Mouse (Mus musculus) megakaryocyte, embryonic 14.5 days (primary cell): ENCODE results near the gene Dpp6. TPM values are rescaled to one million over a fixed set of nuclear protein-coding genes. Genes with fewer than 3 reads are reported as not detected.

Experiments
- H3K27me3 ChIP-seq: replicated peaks from 2 replicates; pipeline ENCODE3; 2012; ENCODE audit warnings: inconsistent platforms
- H3K36me3 ChIP-seq: replicated peaks from 2 replicates; pipeline ENCODE3; 2012; ENCODE audit warnings: low read length, inconsistent platforms, mixed read lengths
- H3K4me1 ChIP-seq: 2 replicates; pipeline ENCODE4 v1.6.1; 2012; ENCODE audit warnings: inconsistent platforms
- H3K4me3 ChIP-seq: replicated peaks from 2 replicates; pipeline ENCODE3; 2012; ENCODE audit warnings: moderate library complexity, mild to moderate bottlenecking, inconsistent platforms
- H3K9me3 ChIP-seq: 2 replicates; pipeline ENCODE4 v1.6.1; 2012; ENCODE audit warnings: inconsistent platforms
- FLI1 ChIP-seq: IDR thresholded peaks from 2 replicates; pipeline ENCODE4 v1.6.1; 2012; ENCODE audit warnings: low read length, inconsistent platforms, mixed read lengths
- GATA1 ChIP-seq: IDR thresholded peaks from 3 replicates; pipeline ENCODE4 v1.6.1; 2012; ENCODE audit warnings: mixed read lengths, low read length, inconsistent platforms, borderline replicate concordance
- polyA plus RNA-seq: library from polyadenylated mRNA; stranded (reverse); fragments of >175 nt; gene quantifications from 2 replicates; pipeline ENCODE4 v1.2.3, GENCODE M21; 2012; ENCODE audit warnings: low replicate concordance; ENCODE audit not compliant: insufficient read depth

Dpp6 gene
- 0.12 TPM in 1 of 2 replicates, not detected in the other for polyA plus RNA-seq

DNA sequence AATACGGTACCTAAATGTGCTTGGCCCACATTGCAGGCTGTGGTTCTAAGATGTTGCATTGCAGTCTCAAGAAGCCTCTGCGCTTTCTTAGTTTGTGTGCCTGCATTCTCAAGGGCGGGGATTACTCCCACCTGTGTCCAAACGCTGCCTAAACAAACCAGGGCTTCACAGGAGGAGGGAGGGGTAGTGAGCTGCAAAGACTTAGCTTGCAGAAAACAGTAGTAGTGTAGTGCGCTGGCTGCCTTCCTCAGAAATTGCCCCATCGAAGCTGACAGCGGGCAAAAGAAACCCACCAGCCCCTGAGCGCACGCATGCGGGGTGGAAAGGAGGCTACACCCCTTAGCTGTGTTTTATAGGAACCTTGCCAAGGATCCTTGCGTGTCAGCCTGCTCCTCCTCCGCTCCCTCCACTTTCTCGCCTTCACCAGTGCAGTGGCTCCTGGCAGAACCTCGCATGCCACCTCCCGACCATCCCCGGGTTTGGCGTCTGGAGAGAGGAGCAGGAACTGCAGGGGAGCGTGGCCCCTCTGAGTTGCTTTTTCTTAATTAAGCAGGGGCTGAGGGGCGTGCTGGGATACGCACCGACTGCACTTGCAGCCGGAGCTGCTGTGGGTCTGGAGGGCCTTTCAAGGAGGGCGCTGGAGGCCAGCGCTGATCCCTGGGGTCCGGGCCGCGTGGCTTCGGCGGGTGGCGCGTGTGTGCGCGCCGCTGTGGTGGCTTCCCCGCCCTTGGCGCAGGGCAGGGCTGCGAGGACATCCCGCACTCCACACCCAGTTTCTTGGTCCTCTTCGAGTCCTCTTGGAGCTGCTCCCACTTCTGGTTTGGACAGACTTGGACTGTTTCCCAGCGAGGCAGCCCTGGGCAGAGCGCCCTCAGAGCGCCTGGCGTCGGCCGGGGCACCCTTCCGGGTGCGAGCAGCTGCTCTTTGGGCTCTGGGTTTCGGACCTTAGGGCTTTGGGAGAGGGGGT, at the start of gene Dpp6:
Gene Dpp6, plus strand, starts transcription at position 229 of the 967 bp plus-strand sequence.
- Histone ChIP-seq H3K36me3 (no peaks in the 10 kb centered on the region), H3K4me3 (peak within 1 kb of the TSS; percentile 23), H3K4me1 (no peaks in the 10 kb centered on the region), H3K27me3 (peaks cover 6% of the 10 kb centered on the region), H3K9me3 (peaks cover 13% of the 10 kb centered on the region; the same call in 1 of the 2 replicates)
- TF ChIP-seq GATA1 = no peak
- TF ChIP-seq FLI1 = no peak

DNA sequence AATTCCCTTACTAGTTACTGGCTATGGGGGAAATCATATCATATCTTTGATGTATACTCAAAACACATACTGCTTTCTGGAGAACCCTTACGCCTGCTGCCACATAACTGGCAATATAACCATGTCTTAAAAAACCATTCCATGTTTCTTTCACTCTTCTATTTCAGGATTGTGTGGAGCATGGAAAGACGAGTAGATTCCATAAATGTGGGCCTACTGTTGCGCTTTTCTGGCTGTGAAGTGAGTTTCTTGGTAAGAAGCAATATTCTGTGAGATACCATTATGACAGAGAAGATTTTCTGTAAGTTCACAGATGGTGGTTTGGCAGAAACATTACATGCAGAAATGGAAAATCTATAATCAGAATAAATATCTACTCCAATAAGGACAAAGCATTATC, 33.0 kb upstream of the Dpp6 start:
- TF ChIP-seq GATA1 (no peak), FLI1 (no peak)
- Histone ChIP-seq H3K4me1 (no peaks in the 10 kb centered on the region), H3K4me3 (no peak overlapping the region), H3K27me3 (no peaks in the 10 kb centered on the region), H3K36me3 (no peaks in the 10 kb centered on the region), H3K9me3 (peaks cover 3% of the 10 kb centered on the region)

DNA sequence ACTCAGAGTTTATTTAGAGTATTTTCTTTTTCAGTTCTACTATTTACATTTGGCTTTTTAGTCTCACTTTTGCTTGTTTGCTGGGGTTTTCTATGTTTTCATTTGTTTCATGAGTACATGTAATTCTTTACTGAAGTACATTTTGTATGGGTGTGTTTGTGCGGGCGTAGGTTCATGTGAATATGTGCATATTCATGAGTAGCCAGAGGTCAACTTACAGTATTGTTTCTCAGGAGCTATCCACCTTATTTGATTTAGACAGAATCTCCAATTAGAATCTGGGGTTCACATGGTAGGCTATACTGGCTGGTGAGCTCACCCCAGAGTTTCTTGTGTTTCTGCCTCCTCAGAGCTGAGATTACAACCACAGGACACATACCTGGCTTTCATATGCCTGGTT, 21.5 kb upstream of the Dpp6 start:
- TF ChIP-seq GATA1 (no peak), FLI1 (no peak)
- no peaks in the 10 kb centered on the region for H3K36me3 ChIP-seq
- peaks cover 3% of the 10 kb centered on the region; the same call in 1 of the 2 replicates for H3K9me3 ChIP-seq
- no peak overlapping the region for H3K4me3 ChIP-seq
- H3K27me3 ChIP-seq = no peaks in the 10 kb centered on the region
- H3K4me1 ChIP-seq = no peaks in the 10 kb centered on the region

DNA sequence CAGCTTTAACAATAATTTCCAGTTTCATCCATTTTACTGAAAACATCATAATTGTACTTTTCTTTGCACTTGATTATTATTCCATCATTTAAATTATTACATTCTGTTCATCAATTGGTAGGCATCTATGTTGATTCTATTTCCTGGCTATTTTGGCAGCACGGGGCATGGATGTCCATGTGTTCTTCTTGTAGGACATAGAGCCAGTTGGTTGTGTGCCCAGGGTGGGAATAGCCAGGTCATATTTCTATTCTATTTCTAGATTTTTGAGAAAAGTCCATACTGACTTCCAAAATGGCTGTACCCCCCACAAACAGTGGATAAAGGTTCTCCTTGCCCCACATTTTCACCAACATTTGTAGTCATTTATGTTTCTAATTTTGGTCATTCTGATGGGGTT, 19.0 kb downstream of the Dpp6 start:
- Histone ChIP-seq H3K27me3 (no peaks in the 10 kb centered on the region), H3K4me3 (no peak overlapping the region), H3K9me3 (no peaks in the 10 kb centered on the region), H3K4me1 (no peaks in the 10 kb centered on the region), H3K36me3 (no peaks in the 10 kb centered on the region)
- no peak for TF ChIP-seq FLI1
- no peak for TF ChIP-seq GATA1

DNA sequence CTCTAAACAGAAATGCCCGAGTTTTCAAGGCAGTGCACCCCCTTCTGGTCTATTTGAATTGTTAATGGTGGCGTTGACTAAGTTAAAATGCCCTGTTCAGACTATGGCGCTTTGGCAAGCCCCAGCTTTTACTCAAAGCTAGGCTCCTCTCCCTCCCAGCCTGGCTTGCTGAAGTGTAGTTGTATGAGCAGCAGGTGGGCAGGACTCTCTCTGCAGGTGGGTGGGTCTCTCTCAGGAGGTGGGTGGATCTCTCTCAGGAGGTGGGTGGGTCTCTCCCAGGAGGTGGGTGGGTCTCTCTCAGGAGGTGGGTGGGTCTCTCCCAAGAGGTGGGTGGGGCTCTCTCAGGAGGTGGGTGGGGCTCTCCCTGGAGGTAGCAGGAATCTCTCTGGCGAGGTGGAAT, 24.1 kb downstream of the Dpp6 start:
- no peak for TF ChIP-seq FLI1
- no peak for TF ChIP-seq GATA1
- H3K36me3 ChIP-seq = no peaks in the 10 kb centered on the region
- 0 out of 2 replicates have a peak, but pooled peaks cover 2% of the 10 kb centered on the region for H3K9me3 ChIP-seq
- no peaks in the 10 kb centered on the region for H3K4me1 ChIP-seq
- no peaks in the 10 kb centered on the region for H3K27me3 ChIP-seq
- no peak overlapping the region for H3K4me3 ChIP-seq

DNA sequence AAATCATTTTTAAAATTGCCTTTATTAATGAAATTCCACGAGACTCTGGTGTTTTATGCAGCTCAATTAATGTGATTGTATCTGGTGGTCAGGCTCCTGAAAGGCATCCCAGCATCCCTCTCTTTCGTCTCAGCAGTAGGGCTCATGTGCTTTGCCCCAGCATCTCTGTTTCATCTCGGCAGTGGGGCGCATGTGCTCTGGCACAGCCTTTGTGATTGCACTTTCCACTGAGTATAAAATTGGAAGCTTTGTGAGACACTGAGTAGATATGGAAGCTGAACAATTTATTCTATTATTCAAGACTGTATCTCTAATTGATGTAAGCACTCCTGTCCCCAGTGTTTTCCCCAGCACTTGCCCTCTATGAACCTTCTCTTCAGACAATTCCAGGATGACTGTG, 37.7 kb downstream of the Dpp6 start:
- Histone ChIP-seq H3K4me3 (no peak overlapping the region), H3K4me1 (no peaks in the 10 kb centered on the region), H3K9me3 (no peaks in the 10 kb centered on the region), H3K27me3 (no peaks in the 10 kb centered on the region), H3K36me3 (no peaks in the 10 kb centered on the region)
- no peak for TF ChIP-seq FLI1
- TF ChIP-seq GATA1 = no peak

DNA sequence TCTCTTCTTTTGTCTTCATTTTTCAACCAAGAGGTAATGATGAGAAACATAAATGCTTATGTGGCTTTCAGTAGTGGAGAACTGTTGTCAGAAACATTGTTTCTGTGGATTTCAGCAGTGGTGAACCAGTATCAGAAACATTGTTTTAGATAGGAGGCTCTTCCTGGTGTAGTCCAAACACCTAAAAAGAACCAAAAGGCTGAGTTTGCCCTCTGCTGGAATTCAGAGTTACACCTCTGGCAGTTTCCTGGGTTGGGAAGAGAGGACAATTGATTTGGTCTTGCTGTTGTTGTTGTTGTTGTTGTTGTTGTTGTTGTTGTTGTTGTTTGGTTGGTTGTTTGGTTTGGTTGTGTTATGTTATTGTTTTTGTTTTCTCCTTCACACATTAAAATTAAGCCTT, 58.4 kb downstream of the Dpp6 start:
- Histone ChIP-seq H3K4me1 (no peaks in the 10 kb centered on the region), H3K36me3 (no peaks in the 10 kb centered on the region), H3K27me3 (no peaks in the 10 kb centered on the region), H3K9me3 (0 out of 2 replicates have a peak, but pooled peaks cover 9% of the 10 kb centered on the region), H3K4me3 (no peak overlapping the region)
- TF ChIP-seq GATA1 = no peak
- TF ChIP-seq FLI1 = no peak

DNA sequence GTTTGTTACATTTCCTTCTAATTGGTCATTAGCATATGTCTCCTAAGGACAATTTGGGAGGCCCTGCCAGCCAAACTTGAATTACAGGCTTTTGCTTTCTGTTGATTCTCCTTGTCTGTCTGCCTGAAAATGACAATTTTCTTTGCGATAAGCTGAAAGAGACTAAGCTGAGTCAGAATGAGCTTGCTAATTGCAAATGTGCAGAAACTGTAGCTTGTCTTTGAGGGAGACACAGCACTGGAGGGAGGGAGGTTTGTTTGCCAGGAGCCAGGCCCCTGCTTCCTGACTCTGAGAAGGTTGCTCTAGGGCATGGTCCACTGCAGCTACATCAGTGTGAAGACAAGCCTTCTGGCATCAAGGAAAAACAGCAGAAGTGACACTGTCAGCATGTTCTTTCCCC, 70.5 kb downstream of the Dpp6 start:
- no peaks in the 10 kb centered on the region for H3K36me3 ChIP-seq
- TF ChIP-seq GATA1 (no peak), FLI1 (no peak)
- H3K4me3 ChIP-seq = peak overlapping the region; percentile 57
- H3K4me1 ChIP-seq = no peaks in the 10 kb centered on the region
- no peaks in the 10 kb centered on the region for H3K27me3 ChIP-seq
- peaks cover 40% of the 10 kb centered on the region for H3K9me3 ChIP-seq

DNA sequence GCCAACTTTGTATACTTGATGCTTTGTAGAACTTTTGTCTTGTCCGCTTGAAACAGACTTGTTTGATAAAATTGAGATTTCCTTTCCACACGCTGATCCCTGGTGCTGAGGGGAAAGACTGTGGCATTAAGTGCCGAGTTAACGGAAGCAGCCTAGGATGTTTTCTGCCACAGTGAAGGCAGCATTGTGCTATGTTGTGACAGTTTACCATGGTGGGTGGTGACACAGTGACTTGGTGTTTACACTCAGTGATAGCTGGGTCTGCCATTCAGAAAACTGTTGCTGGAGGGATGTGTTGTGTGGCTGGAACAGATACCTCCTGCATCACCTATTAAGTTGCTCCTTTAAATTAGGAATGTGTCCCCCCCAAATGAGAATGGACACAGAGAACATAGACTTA, 71.1 kb downstream of the Dpp6 start:
- Histone ChIP-seq H3K27me3 (no peaks in the 10 kb centered on the region), H3K4me1 (no peaks in the 10 kb centered on the region), H3K36me3 (no peaks in the 10 kb centered on the region), H3K4me3 (no peak overlapping the region), H3K9me3 (peaks cover 40% of the 10 kb centered on the region)
- TF ChIP-seq FLI1 (no peak), GATA1 (no peak)

DNA sequence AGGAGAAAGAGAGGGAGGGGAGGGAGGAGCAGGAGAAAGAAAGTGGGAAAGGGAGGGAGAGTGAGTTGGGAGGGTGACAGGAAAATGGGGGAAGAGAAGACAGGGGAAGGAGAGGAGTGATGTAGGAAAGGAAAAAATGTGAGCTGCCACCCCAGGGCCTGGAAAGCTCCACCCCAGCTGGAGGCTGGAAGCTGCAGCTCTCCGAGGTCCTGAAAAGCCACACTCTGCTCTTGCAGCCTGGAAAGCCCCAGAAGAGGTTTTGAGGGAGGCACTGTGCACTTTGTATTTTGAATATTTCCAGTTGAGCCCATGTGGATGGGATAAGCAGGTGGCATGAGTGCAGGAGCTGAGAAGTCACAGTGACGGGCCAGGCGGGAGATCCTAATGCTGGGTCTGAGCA, 77.3 kb downstream of the Dpp6 start:
- no peak for TF ChIP-seq FLI1
- TF ChIP-seq GATA1 = no peak
- Histone ChIP-seq H3K36me3 (no peaks in the 10 kb centered on the region), H3K27me3 (no peaks in the 10 kb centered on the region), H3K9me3 (0 out of 2 replicates have a peak, but pooled peaks cover 2% of the 10 kb centered on the region), H3K4me1 (no peaks in the 10 kb centered on the region), H3K4me3 (no peak overlapping the region)
